Mouse (Mus musculus): ENCODE measurements around the gene Slc7a7. TPM values are rescaled to one million over a fixed set of nuclear protein-coding genes. Genes with fewer than 3 reads are reported as not detected.

The Slc7a7 gene
- total RNA-seq, 1 experiment = 93.1 TPM

DNA sequence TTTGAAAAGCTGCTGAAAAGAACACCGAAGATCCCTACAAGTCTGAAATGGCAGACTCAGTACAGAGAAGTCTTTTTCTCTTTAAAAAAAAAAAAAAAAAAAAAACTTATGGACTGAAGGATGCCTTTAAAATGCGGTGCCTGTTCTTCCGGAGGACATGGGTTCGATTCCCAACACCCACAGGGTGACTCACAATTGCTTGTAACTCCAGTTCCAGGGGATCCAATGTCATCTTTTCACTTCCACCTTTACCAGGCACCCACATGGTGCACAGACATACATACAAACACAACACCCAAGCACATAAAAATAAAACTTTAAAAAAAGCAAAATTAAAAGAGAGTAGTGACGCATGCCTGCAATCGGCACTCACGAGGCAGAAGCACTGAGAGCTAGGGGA is 10.1 kb upstream of the Slc7a7 start:
- H3K36me3 ChIP-seq (ENCODE audit: control insufficient read depth, insufficient read depth, low read length, poor library complexity, severe bottlenecking) = peaks cover 7% of the 10 kb centered on the region
- H3K27ac ChIP-seq (ENCODE audit: insufficient read depth, low read depth, low read length, poor library complexity, severe bottlenecking) = no peak overlapping the region
- H3K4me3 ChIP-seq (ENCODE audit: insufficient read depth in 1 of 2, low read depth in 1 of 2, low read length in 2 of 2, poor library complexity in 1 of 2, severe bottlenecking in 1 of 2) = peak overlapping the region in 1 of 2 experiments; percentile 79; a peak in 2 of 4 replicates
- in situ Hi-C loops (cut with MboI; ENCODE audit: low sequenced_read_pairs in 2 of 2, unreplicated experiment in 2 of 2) = no loop called here
- peaks cover 3 to 12% of the 10 kb centered on the region in 2 experiments; a peak in 3 of 4 replicates for H3K4me1 ChIP-seq (ENCODE audit: control insufficient read depth in 2 of 2, insufficient read depth in 2 of 2, low read length in 2 of 2, poor library complexity in 1 of 2)
- no peaks in the 10 kb centered on the region for H3K9me3 ChIP-seq (ENCODE audit: control insufficient read depth, insufficient read depth, low read depth, low read length)
- no peak for DNase-seq (ENCODE audit: low read depth, low spot score)
- H3K9ac ChIP-seq (ENCODE audit: insufficient read depth, low read depth, low read length, poor library complexity, severe bottlenecking) = no peak overlapping the region
- TF ChIP-seq ZC3H11A (IDR thresholded peaks at IDR 0.05; ENCODE audit: borderline replicate concordance, low read depth, low read length) (no peak), HCFC1 (IDR thresholded peaks at IDR 0.05; ENCODE audit: borderline replicate concordance, insufficient read depth, low read length) (no peak), ZNF384 (IDR thresholded peaks at IDR 0.05; ENCODE audit: low read depth, low read length) (no peak), CHD2 (IDR thresholded peaks at IDR 0.05; ENCODE audit: low read depth, low read length) (no peak), MAFK (IDR thresholded peaks at IDR 0.05; ENCODE audit: insufficient read depth, low read depth, low read length) (no peak)

- TF ChIP-seq MAFK (IDR thresholded peaks at IDR 0.05; ENCODE audit: insufficient read depth, low read depth, low read length) (no peak), ZC3H11A (IDR thresholded peaks at IDR 0.05; ENCODE audit: borderline replicate concordance, low read depth, low read length) (peak; percentile 87), HCFC1 (IDR thresholded peaks at IDR 0.05; ENCODE audit: borderline replicate concordance, insufficient read depth, low read length) (peak; percentile 74; the same call in 1 of the 2 replicates), CHD2 (IDR thresholded peaks at IDR 0.05; ENCODE audit: low read depth, low read length) (0 out of 2 replicates have a peak, but pooled peaks have one; percentile 34), ZNF384 (IDR thresholded peaks at IDR 0.05; ENCODE audit: low read depth, low read length) (0 out of 2 replicates have a peak, but pooled peaks have one; percentile 13)
- H3K36me3 ChIP-seq (ENCODE audit: control insufficient read depth, insufficient read depth, low read length, poor library complexity, severe bottlenecking) = peaks cover 7% of the 10 kb centered on the region
- in situ Hi-C loops (cut with MboI; ENCODE audit: low sequenced_read_pairs in 2 of 2, unreplicated experiment in 2 of 2) = no loop called here
- H3K4me3 ChIP-seq (ENCODE audit: insufficient read depth in 1 of 2, low read depth in 1 of 2, low read length in 2 of 2, poor library complexity in 1 of 2, severe bottlenecking in 1 of 2) = peak within 1 kb of the TSS; percentile 79 to 88
- no peaks in the 10 kb centered on the region for H3K9me3 ChIP-seq (ENCODE audit: control insufficient read depth, insufficient read depth, low read depth, low read length)
- DNase-seq (ENCODE audit: low read depth, low spot score) = peak; percentile 83
- peak within 1 kb of the TSS; percentile 88 for H3K9ac ChIP-seq (ENCODE audit: insufficient read depth, low read depth, low read length, poor library complexity, severe bottlenecking)
- H3K4me1 ChIP-seq (ENCODE audit: control insufficient read depth in 2 of 2, insufficient read depth in 2 of 2, low read length in 2 of 2, poor library complexity in 1 of 2) = peaks cover 3 to 10% of the 10 kb centered on the region in 2 experiments; a peak in 3 of 4 replicates
- H3K27ac ChIP-seq (ENCODE audit: insufficient read depth, low read depth, low read length, poor library complexity, severe bottlenecking) = peak within 1 kb of the TSS; percentile 52
Measured at GRCm38 (mm10) chr14:54426689-54427398, 9.3 kb upstream of the Slc7a7 start, which contains the start of gene Mrpl52. Mrpl52 (plus strand) TSS chr14:54426909.

GRCm38 (mm10) chr14:54426003-54426688 is 8.6 kb upstream of the Slc7a7 start:
- TF ChIP-seq MAFK (IDR thresholded peaks at IDR 0.05; ENCODE audit: insufficient read depth, low read depth, low read length) = no peak
- no peak for TF ChIP-seq HCFC1 (IDR thresholded peaks at IDR 0.05; ENCODE audit: borderline replicate concordance, insufficient read depth, low read length)
- in situ Hi-C loops (cut with MboI; ENCODE audit: low sequenced_read_pairs in 2 of 2, unreplicated experiment in 2 of 2) = no loop called here
- peak overlapping the region; percentile 79 to 88 for H3K4me3 ChIP-seq (ENCODE audit: insufficient read depth in 1 of 2, low read depth in 1 of 2, low read length in 2 of 2, poor library complexity in 1 of 2, severe bottlenecking in 1 of 2)
- peaks cover 3 to 10% of the 10 kb centered on the region in 2 experiments; a peak in 3 of 4 replicates for H3K4me1 ChIP-seq (ENCODE audit: control insufficient read depth in 2 of 2, insufficient read depth in 2 of 2, low read length in 2 of 2, poor library complexity in 1 of 2)
- H3K9me3 ChIP-seq (ENCODE audit: control insufficient read depth, insufficient read depth, low read depth, low read length) = no peaks in the 10 kb centered on the region
- peaks cover 7% of the 10 kb centered on the region for H3K36me3 ChIP-seq (ENCODE audit: control insufficient read depth, insufficient read depth, low read length, poor library complexity, severe bottlenecking)
- peak overlapping the region; percentile 88 for H3K9ac ChIP-seq (ENCODE audit: insufficient read depth, low read depth, low read length, poor library complexity, severe bottlenecking)
- H3K27ac ChIP-seq (ENCODE audit: insufficient read depth, low read depth, low read length, poor library complexity, severe bottlenecking) = peak overlapping the region; percentile 52; the same call in 1 of the 2 replicates
- DNase-seq (ENCODE audit: low read depth, low spot score) = no peak

DNA sequence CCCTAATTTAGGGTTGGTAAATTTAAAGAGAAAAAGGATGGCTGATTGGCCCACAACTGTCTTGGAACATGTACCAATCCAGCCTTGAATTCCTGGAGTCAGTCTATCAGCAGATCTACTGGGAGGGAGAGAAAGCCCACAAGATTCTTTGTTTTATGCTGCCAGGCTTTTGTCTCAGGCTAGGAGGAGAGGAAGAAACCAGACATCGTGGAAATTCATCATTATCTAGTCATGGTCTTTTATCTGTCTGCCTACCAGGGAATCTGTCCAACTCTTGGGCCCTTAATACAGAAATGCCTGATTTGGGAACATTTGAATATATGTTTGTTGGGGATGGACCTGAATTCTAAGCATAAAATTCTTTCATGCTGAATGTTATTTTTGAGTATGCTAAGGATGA is 8.0 kb upstream of the Slc7a7 start:
- Histone ChIP-seq H3K4me3 (ENCODE audit: insufficient read depth in 1 of 2, low read depth in 1 of 2, low read length in 2 of 2, poor library complexity in 1 of 2, severe bottlenecking in 1 of 2) (peak overlapping the region; percentile 79 to 88; a peak in 2 of 4 replicates), H3K4me1 (ENCODE audit: control insufficient read depth in 2 of 2, insufficient read depth in 2 of 2, low read length in 2 of 2, poor library complexity in 1 of 2) (peaks cover 3 to 9% of the 10 kb centered on the region in 2 experiments; a peak in 3 of 4 replicates), H3K9me3 (ENCODE audit: control insufficient read depth, insufficient read depth, low read depth, low read length) (no peaks in the 10 kb centered on the region), H3K9ac (ENCODE audit: insufficient read depth, low read depth, low read length, poor library complexity, severe bottlenecking) (peak overlapping the region; percentile 22; the same call in 1 of the 2 replicates), H3K36me3 (ENCODE audit: control insufficient read depth, insufficient read depth, low read length, poor library complexity, severe bottlenecking) (peaks cover 7% of the 10 kb centered on the region), H3K27ac (ENCODE audit: insufficient read depth, low read depth, low read length, poor library complexity, severe bottlenecking) (no peak overlapping the region; the same call in 1 of the 2 replicates)
- in situ Hi-C loops (cut with MboI; ENCODE audit: low sequenced_read_pairs in 2 of 2, unreplicated experiment in 2 of 2) = no loop called here
- TF ChIP-seq ZC3H11A (IDR thresholded peaks at IDR 0.05; ENCODE audit: borderline replicate concordance, low read depth, low read length) = no peak
- no peak for TF ChIP-seq ZNF384 (IDR thresholded peaks at IDR 0.05; ENCODE audit: low read depth, low read length)
- no peak for TF ChIP-seq CHD2 (IDR thresholded peaks at IDR 0.05; ENCODE audit: low read depth, low read length)
- TF ChIP-seq HCFC1 (IDR thresholded peaks at IDR 0.05; ENCODE audit: borderline replicate concordance, insufficient read depth, low read length) = no peak
- no peak for TF ChIP-seq MAFK (IDR thresholded peaks at IDR 0.05; ENCODE audit: insufficient read depth, low read depth, low read length)
- DNase-seq (ENCODE audit: low read depth, low spot score) = no peak
